Mouse (Mus musculus) central nervous system, embryonic 11.5 days (tissue): ENCODE measurements around the gene Fam19a5. TPM values are rescaled to one million over a fixed set of nuclear protein-coding genes. Genes with fewer than 3 reads are reported as not detected.

ENCODE experiments used
- polyA plus RNA-seq: library from polyadenylated mRNA; depleted of rRNA; stranded (reverse); fragments of >200 nt; gene quantifications from 2 replicates; pipeline ENCODE4 v1.2.3, GENCODE M21; 2012; rRNA removed

The Fam19a5 gene
- polyA plus RNA-seq = 11.7 and 13.9 TPM in 2 replicates

DNA sequence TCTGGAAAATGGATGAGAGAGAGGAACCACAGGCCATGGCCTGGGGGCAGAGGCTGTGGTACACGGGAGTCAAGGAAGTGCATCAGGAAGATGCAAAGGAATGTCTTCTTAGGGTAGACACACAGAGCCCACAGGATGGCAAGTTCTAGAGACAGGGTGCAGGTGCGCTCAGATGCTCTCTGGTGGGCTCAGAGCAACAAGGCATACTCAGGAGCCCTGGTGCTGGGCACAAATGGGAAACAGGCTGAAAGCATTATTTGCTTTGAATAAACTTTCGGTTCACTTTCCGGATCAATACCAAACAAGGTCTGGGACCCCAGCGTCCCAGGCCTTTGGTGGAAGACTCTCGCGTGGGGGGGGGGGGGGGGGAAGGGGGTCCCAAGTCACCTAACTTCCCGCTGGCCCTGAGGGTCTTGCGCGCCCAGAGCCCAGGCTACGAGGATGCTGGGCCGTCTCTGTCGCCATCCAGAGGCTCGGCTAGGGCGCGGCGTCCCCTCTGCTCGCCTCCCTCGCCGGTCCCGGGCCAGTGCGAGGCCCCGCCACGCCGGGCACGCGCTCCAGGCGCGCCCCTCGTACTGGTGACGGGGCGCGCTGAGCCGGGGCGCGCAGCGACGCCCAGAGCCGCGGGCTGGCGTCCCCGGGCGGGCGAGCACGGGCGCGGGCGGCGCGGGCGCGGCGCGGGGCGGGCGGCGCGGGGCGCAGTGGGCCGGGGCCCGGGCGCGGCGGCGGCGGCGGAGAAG, at the start of gene Fam19a5:
Fam19a5 (plus strand) TSS at position 701 of the 740 bp plus-strand sequence.

